Mouse (Mus musculus) liver (tissue): ENCODE data around the gene Cdc27.
A peak's percentile ranks its signal among the peaks of the same experiment; 100 is the strongest.

Experiments used
- DNase-seq: peaks from one replicate; pipeline ENCODE4 v3.0.0-alpha.2; 2020; ENCODE audit warnings: mixed read lengths

Cdc27 gene

GRCm38 (mm10) chr11:104469371-104469835 lies 81.0 kb downstream of the Cdc27 start:
- peak; percentile 94 for DNase-seq

GRCm38 (mm10) chr11:104468751-104469268 lies 81.6 kb downstream of the Cdc27 start, which contains the start of gene Kansl1:
TSS of gene Kansl1 (minus strand) at chr11:104468861.
- DNase-seq = peak; percentile 29

- peak; percentile 56 for DNase-seq
Observed at GRCm38 (mm10) chr11:104467698-104468097, 82.7 kb downstream of the Cdc27 start.

GRCm38 (mm10) chr11:104461551-104461950 lies 88.9 kb downstream of the Cdc27 start:
- peak; percentile 53 for DNase-seq

- DNase-seq = no peak
Observed at GRCm38 (mm10) chr11:104459671-104460070, 90.7 kb downstream of the Cdc27 start.

- no peak for DNase-seq
Observed at GRCm38 (mm10) chr11:104458507-104458906, 91.9 kb downstream of the Cdc27 start.
